Mouse (Mus musculus): ENCODE measurements around the gene Ccdc90b. TPM values are rescaled to one million over a fixed set of nuclear protein-coding genes. Genes with fewer than 3 reads are reported as not detected.

Gene Ccdc90b
- polyA plus RNA-seq, 1 experiment from 2014 or later = 20.1 TPM

DNA sequence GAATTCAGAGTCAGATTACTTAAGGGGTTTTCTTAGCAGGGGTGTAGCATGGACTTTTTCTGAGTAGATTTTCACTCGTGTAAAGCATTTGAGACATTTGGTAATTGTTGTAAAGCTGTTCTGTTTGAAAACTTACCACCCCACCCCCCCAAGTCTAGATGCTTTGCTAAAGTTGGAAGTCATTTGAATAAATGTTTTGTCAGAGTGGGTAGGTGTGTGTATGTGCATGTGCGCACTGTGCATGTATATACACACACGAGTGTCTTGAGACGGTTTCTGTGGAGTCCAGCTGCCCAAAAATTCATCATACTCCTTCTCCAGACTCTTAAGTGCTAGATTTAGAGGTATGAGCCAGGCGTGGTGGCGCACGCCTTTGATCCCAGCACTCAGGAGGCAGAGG is 22.6 kb downstream of the Ccdc90b start:
- no peaks in the 10 kb centered on the region for H3K4me1 ChIP-seq
- no peak overlapping the region for H3K4me3 ChIP-seq
- 73% methylated on average over 7 of the region's 7 CpGs for WGBS (ENCODE audit: insufficient replicate concordance)
- no peak for ATAC-seq
- no peaks in the 10 kb centered on the region for H3K27me3 ChIP-seq (replicated peaks)
- H3K9me3 ChIP-seq (replicated peaks) = no peaks in the 10 kb centered on the region
- no peak overlapping the region for H3K9ac ChIP-seq
- no peak overlapping the region for H3K4me2 ChIP-seq
- H3K27ac ChIP-seq = no peak overlapping the region
- peaks cover 5% of the 10 kb centered on the region; the same call in 1 of the 2 replicates for H3K36me3 ChIP-seq

DNA sequence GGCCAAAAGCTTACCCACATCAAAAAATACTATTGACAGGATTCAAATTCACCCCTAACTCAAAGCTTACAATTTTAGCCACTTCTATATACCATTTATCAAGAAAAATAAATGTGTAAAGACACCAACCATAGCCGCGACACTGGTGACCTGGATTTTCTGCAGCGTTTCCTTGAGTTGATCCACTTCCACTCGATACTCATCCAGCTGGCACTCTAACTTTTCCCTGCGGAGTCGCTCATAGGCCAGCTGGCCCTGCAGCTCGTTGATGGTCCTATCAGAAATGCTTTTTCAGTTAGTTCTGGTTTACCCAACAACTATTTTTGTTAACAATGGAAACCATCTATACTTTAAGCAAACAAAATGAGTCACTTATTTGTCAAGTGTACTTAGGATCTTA is 29.0 kb downstream of the Ccdc90b start:
- no peaks in the 10 kb centered on the region for H3K9me3 ChIP-seq (replicated peaks)
- H3K4me1 ChIP-seq = no peaks in the 10 kb centered on the region
- no peak overlapping the region for H3K27ac ChIP-seq
- H3K27me3 ChIP-seq (replicated peaks) = no peaks in the 10 kb centered on the region
- H3K9ac ChIP-seq = no peak overlapping the region
- no peak overlapping the region for H3K4me3 ChIP-seq
- H3K4me2 ChIP-seq = no peak overlapping the region
- no peaks in the 10 kb centered on the region for H3K36me3 ChIP-seq
- no peak for ATAC-seq
- WGBS (ENCODE audit: insufficient replicate concordance) = 77% methylated on average over 7 of the region's 7 CpGs

DNA sequence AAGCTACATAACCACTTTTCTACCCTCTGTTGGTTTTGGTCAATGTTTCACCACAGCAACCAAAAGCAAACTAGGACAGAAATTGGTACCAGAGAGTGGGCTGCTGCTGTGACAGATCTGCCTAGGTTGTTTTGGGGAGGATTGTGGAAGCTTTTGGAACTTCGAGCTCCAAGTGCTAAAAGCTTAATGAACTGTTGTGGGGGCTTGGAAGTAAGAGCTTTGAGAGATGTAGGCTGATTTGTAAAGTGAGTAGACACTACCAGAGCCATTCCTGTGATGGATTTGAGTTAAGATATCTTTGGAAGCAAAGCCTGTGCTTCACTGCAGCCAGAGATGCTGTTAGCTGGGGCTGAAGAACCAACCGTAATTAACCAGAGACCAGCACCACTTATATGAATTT is 29.9 kb downstream of the Ccdc90b start:
- no peak overlapping the region for H3K9ac ChIP-seq
- H3K27ac ChIP-seq = no peak overlapping the region
- H3K4me2 ChIP-seq = no peak overlapping the region
- H3K4me1 ChIP-seq = no peaks in the 10 kb centered on the region
- H3K27me3 ChIP-seq (replicated peaks) = no peaks in the 10 kb centered on the region
- H3K4me3 ChIP-seq = no peak overlapping the region
- WGBS (ENCODE audit: insufficient replicate concordance) = 75% methylated on average over 2 of the region's 2 CpGs
- H3K36me3 ChIP-seq = no peaks in the 10 kb centered on the region
- ATAC-seq = no peak
- no peaks in the 10 kb centered on the region for H3K9me3 ChIP-seq (replicated peaks)

DNA sequence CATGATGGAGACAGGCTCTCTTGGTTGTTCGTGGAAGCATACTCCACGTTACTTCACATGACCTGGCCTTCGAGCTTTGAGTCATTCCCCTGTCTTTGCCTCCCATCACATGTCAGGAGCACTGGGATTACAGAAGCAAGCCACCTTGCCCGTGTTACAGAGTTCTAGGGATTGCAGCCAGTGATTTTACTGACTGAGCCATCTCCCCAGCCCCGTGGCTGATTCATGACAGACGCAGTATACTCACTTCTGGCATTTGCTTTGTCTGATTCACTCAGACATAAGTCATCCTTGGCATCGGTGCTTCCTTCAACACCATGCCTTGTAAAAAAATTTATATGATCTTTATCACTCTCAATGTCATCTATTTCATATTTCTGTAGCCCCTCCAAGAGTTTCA is 44.0 kb downstream of the Ccdc90b start:
- no peak for ATAC-seq

DNA sequence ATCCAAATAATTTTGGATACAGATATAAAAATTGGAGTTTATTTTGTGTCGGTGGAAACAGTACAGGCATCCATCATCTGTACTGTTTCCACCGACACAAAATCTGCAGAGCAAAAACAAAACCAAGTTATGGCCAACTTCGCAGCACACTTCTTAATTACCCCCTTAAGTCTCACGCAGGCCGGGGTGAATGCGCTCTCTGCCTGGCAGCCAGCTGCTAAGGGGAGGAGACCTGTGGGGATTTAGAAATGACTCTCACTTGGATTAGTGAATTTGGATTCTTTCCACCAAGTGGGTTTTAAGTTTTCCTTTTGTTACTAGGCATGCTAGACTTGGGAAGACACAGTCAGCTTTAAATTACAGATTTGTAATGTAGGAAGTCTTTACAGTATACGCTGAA is 49.9 kb downstream of the Ccdc90b start:
- Histone ChIP-seq H3K27ac (no peak overlapping the region), H3K4me2 (no peak overlapping the region), H3K4me1 (no peaks in the 10 kb centered on the region), H3K27me3 (replicated peaks) (no peaks in the 10 kb centered on the region), H3K9ac (no peak overlapping the region), H3K36me3 (no peaks in the 10 kb centered on the region), H3K9me3 (replicated peaks) (no peaks in the 10 kb centered on the region), H3K4me3 (no peak overlapping the region)
- no peak for ATAC-seq
- WGBS (ENCODE audit: insufficient replicate concordance) = 75% methylated on average over 7 of the region's 7 CpGs

More for the DNA sequence above, 44.0 kb downstream of the Ccdc90b start:
- H3K36me3 ChIP-seq = no peaks in the 10 kb centered on the region
- no peak overlapping the region for H3K4me2 ChIP-seq
- no peaks in the 10 kb centered on the region for H3K4me1 ChIP-seq
- no peak overlapping the region for H3K9ac ChIP-seq
- no peaks in the 10 kb centered on the region for H3K9me3 ChIP-seq (replicated peaks)
- H3K4me3 ChIP-seq = no peak overlapping the region
- WGBS (ENCODE audit: insufficient replicate concordance) = 68% methylated on average over 7 of the region's 7 CpGs
- no peak overlapping the region for H3K27ac ChIP-seq
- H3K27me3 ChIP-seq (replicated peaks) = no peaks in the 10 kb centered on the region

- 31% methylated on average over 2 of the region's 2 CpGs for WGBS (ENCODE audit: insufficient replicate concordance)
- Histone ChIP-seq H3K27ac (no peak overlapping the region), H3K27me3 (replicated peaks) (no peaks in the 10 kb centered on the region), H3K4me2 (no peak overlapping the region), H3K36me3 (no peaks in the 10 kb centered on the region), H3K9ac (no peak overlapping the region), H3K4me1 (no peaks in the 10 kb centered on the region), H3K4me3 (no peak overlapping the region), H3K9me3 (replicated peaks) (no peaks in the 10 kb centered on the region)
- no peak for ATAC-seq
Measured at GRCm38 (mm10) chr7:92624488-92624887, 63.5 kb downstream of the Ccdc90b start.

- 52% methylated on average over 2 of the region's 2 CpGs for WGBS (ENCODE audit: insufficient replicate concordance)
- Histone ChIP-seq H3K9ac (no peak overlapping the region), H3K9me3 (replicated peaks) (no peaks in the 10 kb centered on the region), H3K4me3 (no peak overlapping the region), H3K4me1 (no peaks in the 10 kb centered on the region), H3K36me3 (no peaks in the 10 kb centered on the region), H3K4me2 (no peak overlapping the region), H3K27me3 (replicated peaks) (peaks cover 14% of the 10 kb centered on the region; the same call in 1 of the 2 replicates), H3K27ac (no peak overlapping the region)
- ATAC-seq = no peak
Measured at GRCm38 (mm10) chr7:92630167-92630566, 69.2 kb downstream of the Ccdc90b start.

Other genes with a start within 250 kb of the Ccdc90b start
- 0.77 and 1.1 TPM in 2 replicates for gene Ankrd42, start 76.0 kb downstream of the Ccdc90b start, polyA plus RNA-seq (2016; fragmentation: Nextera tagmentation; extraction: Ambion mirVana)
- gene Pcf11, start 108.8 kb downstream of the Ccdc90b start, polyA plus RNA-seq (2016; fragmentation: Nextera tagmentation; extraction: Ambion mirVana) = 17.2 and 17.7 TPM in 2 replicates
- 6.2 and 7.9 TPM in 2 replicates for gene Rab30, start 180.5 kb downstream of the Ccdc90b start, polyA plus RNA-seq (2016; fragmentation: Nextera tagmentation; extraction: Ambion mirVana)